Mouse (Mus musculus): ENCODE data around the gene Myo1d.

GRCm38 (mm10) chr11:80507791-80508190 lies 272.0 kb downstream of the Myo1d start:
- TF ChIP-seq CTCF (conservative IDR thresholded peaks at IDR 0.05; ENCODE audit: insufficient read depth, insufficient read length, low read depth, low read length) (no peak), POLR2A (IDR thresholded peaks at IDR 0.05; ENCODE audit: low read depth, low read length) (no peak)

All from kidney, adult 2 months (tissue).